Mouse (Mus musculus): ENCODE measurements around the gene Pcbp3. TPM values are rescaled to one million over a fixed set of nuclear protein-coding genes. Genes with fewer than 3 reads are reported as not detected.

The Pcbp3 gene
- polyA plus RNA-seq, 1 experiment from 2014 or later, result 6.9 TPM

- 81% methylated on average over 2 of the region's 2 CpGs for WGBS (ENCODE audit: insufficient replicate concordance)
Measured at GRCm38 (mm10) chr10:76831915-76832314, 129.8 kb downstream of the Pcbp3 start.

GRCm38 (mm10) chr10:76831151-76831550 lies 130.5 kb downstream of the Pcbp3 start:
- Histone ChIP-seq H3K36me3 (ENCODE audit: control insufficient read depth, insufficient read depth, low read length) (no peaks in the 10 kb centered on the region), H3K4me1 (ENCODE audit: control insufficient read depth, insufficient read depth, low read length) (no peaks in the 10 kb centered on the region), H3K4me2 (no peak overlapping the region), H3K9ac (ENCODE audit: low read depth, low read length) (no peak overlapping the region), H3K9me3 (replicated peaks; ENCODE audit: control insufficient read depth, low read length) (no peaks in the 10 kb centered on the region), H3K27ac (ENCODE audit: low read depth, low read length) (no peak overlapping the region), H3K4me3 (ENCODE audit: low read depth, low read length) (no peak overlapping the region), H3K27me3 (ENCODE audit: control insufficient read depth, insufficient read depth, low read length) (no peaks in the 10 kb centered on the region)
- ATAC-seq (replicated peaks; ENCODE audit: insufficient number of reproducible peaks, low FRiP score, low TSS enrichment), result no peak
- WGBS (ENCODE audit: insufficient replicate concordance), result 75% methylated on average over 1 of the region's 1 CpGs

More at GRCm38 (mm10) chr10:76831915-76832314, 129.8 kb downstream of the Pcbp3 start:
- no peak overlapping the region for H3K9ac ChIP-seq (ENCODE audit: low read depth, low read length)
- no peak overlapping the region for H3K4me3 ChIP-seq (ENCODE audit: low read depth, low read length)
- no peak overlapping the region for H3K4me2 ChIP-seq
- H3K9me3 ChIP-seq (replicated peaks; ENCODE audit: control insufficient read depth, low read length), result no peaks in the 10 kb centered on the region
- no peak for ATAC-seq (replicated peaks; ENCODE audit: insufficient number of reproducible peaks, low FRiP score, low TSS enrichment)
- no peak overlapping the region for H3K27ac ChIP-seq (ENCODE audit: low read depth, low read length)
- H3K27me3 ChIP-seq (ENCODE audit: control insufficient read depth, insufficient read depth, low read length), result no peaks in the 10 kb centered on the region
- H3K36me3 ChIP-seq (ENCODE audit: control insufficient read depth, insufficient read depth, low read length), result no peaks in the 10 kb centered on the region
- no peaks in the 10 kb centered on the region for H3K4me1 ChIP-seq (ENCODE audit: control insufficient read depth, insufficient read depth, low read length)

GRCm38 (mm10) chr10:76828936-76829335 lies 132.8 kb downstream of the Pcbp3 start:
- Histone ChIP-seq H3K4me3 (ENCODE audit: low read depth, low read length) (no peak overlapping the region), H3K9ac (ENCODE audit: low read depth, low read length) (no peak overlapping the region), H3K36me3 (ENCODE audit: control insufficient read depth, insufficient read depth, low read length) (no peaks in the 10 kb centered on the region), H3K9me3 (replicated peaks; ENCODE audit: control insufficient read depth, low read length) (no peaks in the 10 kb centered on the region), H3K4me2 (no peak overlapping the region), H3K4me1 (ENCODE audit: control insufficient read depth, insufficient read depth, low read length) (no peaks in the 10 kb centered on the region), H3K27ac (ENCODE audit: low read depth, low read length) (no peak overlapping the region), H3K27me3 (ENCODE audit: control insufficient read depth, insufficient read depth, low read length) (no peaks in the 10 kb centered on the region)
- WGBS (ENCODE audit: insufficient replicate concordance), result 93% methylated on average over 4 of the region's 4 CpGs
- no peak for ATAC-seq (replicated peaks; ENCODE audit: insufficient number of reproducible peaks, low FRiP score, low TSS enrichment)

- H3K36me3 ChIP-seq (ENCODE audit: control insufficient read depth, insufficient read depth, low read length), result no peaks in the 10 kb centered on the region
- H3K27ac ChIP-seq (ENCODE audit: low read depth, low read length), result no peak overlapping the region
- H3K9me3 ChIP-seq (replicated peaks; ENCODE audit: control insufficient read depth, low read length), result no peaks in the 10 kb centered on the region
- WGBS (ENCODE audit: insufficient replicate concordance), result 89% methylated on average over 8 of the region's 8 CpGs
- H3K4me2 ChIP-seq, result no peak overlapping the region
- no peak for ATAC-seq (replicated peaks; ENCODE audit: insufficient number of reproducible peaks, low FRiP score, low TSS enrichment)
- no peak overlapping the region for H3K4me3 ChIP-seq (ENCODE audit: low read depth, low read length)
- H3K4me1 ChIP-seq (ENCODE audit: control insufficient read depth, insufficient read depth, low read length), result no peaks in the 10 kb centered on the region
- H3K27me3 ChIP-seq (ENCODE audit: control insufficient read depth, insufficient read depth, low read length), result no peaks in the 10 kb centered on the region
- H3K9ac ChIP-seq (ENCODE audit: low read depth, low read length), result no peak overlapping the region
Measured at GRCm38 (mm10) chr10:76822698-76823097, 139.0 kb downstream of the Pcbp3 start.

- H3K36me3 ChIP-seq (ENCODE audit: control insufficient read depth, insufficient read depth, low read length), result no peaks in the 10 kb centered on the region
- H3K27ac ChIP-seq (ENCODE audit: low read depth, low read length), result no peak overlapping the region
- H3K4me1 ChIP-seq (ENCODE audit: control insufficient read depth, insufficient read depth, low read length), result no peaks in the 10 kb centered on the region
- no peak overlapping the region for H3K4me2 ChIP-seq
- no peak overlapping the region for H3K9ac ChIP-seq (ENCODE audit: low read depth, low read length)
- H3K4me3 ChIP-seq (ENCODE audit: low read depth, low read length), result no peak overlapping the region
- 61% methylated on average over 2 of the region's 2 CpGs for WGBS (ENCODE audit: insufficient replicate concordance)
- no peaks in the 10 kb centered on the region for H3K27me3 ChIP-seq (ENCODE audit: control insufficient read depth, insufficient read depth, low read length)
- no peaks in the 10 kb centered on the region for H3K9me3 ChIP-seq (replicated peaks; ENCODE audit: control insufficient read depth, low read length)
- no peak for ATAC-seq (replicated peaks; ENCODE audit: insufficient number of reproducible peaks, low FRiP score, low TSS enrichment)
Measured at GRCm38 (mm10) chr10:76819321-76819720, 142.4 kb downstream of the Pcbp3 start.

GRCm38 (mm10) chr10:76818337-76818736 lies 143.3 kb downstream of the Pcbp3 start:
- H3K4me1 ChIP-seq (ENCODE audit: control insufficient read depth, insufficient read depth, low read length), result no peaks in the 10 kb centered on the region
- H3K9me3 ChIP-seq (replicated peaks; ENCODE audit: control insufficient read depth, low read length), result no peaks in the 10 kb centered on the region
- H3K27me3 ChIP-seq (ENCODE audit: control insufficient read depth, insufficient read depth, low read length), result no peaks in the 10 kb centered on the region
- H3K4me2 ChIP-seq, result no peak overlapping the region
- no peak overlapping the region for H3K9ac ChIP-seq (ENCODE audit: low read depth, low read length)
- 91% methylated on average over 2 of the region's 2 CpGs for WGBS (ENCODE audit: insufficient replicate concordance)
- ATAC-seq (replicated peaks; ENCODE audit: insufficient number of reproducible peaks, low FRiP score, low TSS enrichment), result no peak
- no peaks in the 10 kb centered on the region for H3K36me3 ChIP-seq (ENCODE audit: control insufficient read depth, insufficient read depth, low read length)
- no peak overlapping the region for H3K27ac ChIP-seq (ENCODE audit: low read depth, low read length)
- no peak overlapping the region for H3K4me3 ChIP-seq (ENCODE audit: low read depth, low read length)

GRCm38 (mm10) chr10:76816930-76817329 lies 144.8 kb downstream of the Pcbp3 start:
- H3K4me3 ChIP-seq (ENCODE audit: low read depth, low read length), result no peak overlapping the region
- no peaks in the 10 kb centered on the region for H3K27me3 ChIP-seq (ENCODE audit: control insufficient read depth, insufficient read depth, low read length)
- no peak for ATAC-seq (replicated peaks; ENCODE audit: insufficient number of reproducible peaks, low FRiP score, low TSS enrichment)
- WGBS (ENCODE audit: insufficient replicate concordance), result 69% methylated on average over 1 of the region's 1 CpGs
- no peaks in the 10 kb centered on the region for H3K9me3 ChIP-seq (replicated peaks; ENCODE audit: control insufficient read depth, low read length)
- no peak overlapping the region for H3K27ac ChIP-seq (ENCODE audit: low read depth, low read length)
- no peaks in the 10 kb centered on the region for H3K36me3 ChIP-seq (ENCODE audit: control insufficient read depth, insufficient read depth, low read length)
- H3K4me2 ChIP-seq, result no peak overlapping the region
- no peak overlapping the region for H3K9ac ChIP-seq (ENCODE audit: low read depth, low read length)
- H3K4me1 ChIP-seq (ENCODE audit: control insufficient read depth, insufficient read depth, low read length), result no peaks in the 10 kb centered on the region

- Histone ChIP-seq H3K4me2 (no peak overlapping the region), H3K9ac (ENCODE audit: low read depth, low read length) (no peak overlapping the region), H3K36me3 (ENCODE audit: control insufficient read depth, insufficient read depth, low read length) (no peaks in the 10 kb centered on the region), H3K27me3 (ENCODE audit: control insufficient read depth, insufficient read depth, low read length) (no peaks in the 10 kb centered on the region), H3K4me3 (ENCODE audit: low read depth, low read length) (no peak overlapping the region), H3K4me1 (ENCODE audit: control insufficient read depth, insufficient read depth, low read length) (no peaks in the 10 kb centered on the region), H3K27ac (ENCODE audit: low read depth, low read length) (no peak overlapping the region), H3K9me3 (replicated peaks; ENCODE audit: control insufficient read depth, low read length) (no peaks in the 10 kb centered on the region)
- ATAC-seq (replicated peaks; ENCODE audit: insufficient number of reproducible peaks, low FRiP score, low TSS enrichment), result no peak
- WGBS (ENCODE audit: insufficient replicate concordance), result 56% methylated on average over 7 of the region's 7 CpGs
Measured at GRCm38 (mm10) chr10:76816436-76816835, 145.3 kb downstream of the Pcbp3 start.

GRCm38 (mm10) chr10:76815481-76815880 lies 146.2 kb downstream of the Pcbp3 start:
- Histone ChIP-seq H3K9ac (ENCODE audit: low read depth, low read length) (no peak overlapping the region), H3K27ac (ENCODE audit: low read depth, low read length) (no peak overlapping the region), H3K9me3 (replicated peaks; ENCODE audit: control insufficient read depth, low read length) (no peaks in the 10 kb centered on the region), H3K4me2 (no peak overlapping the region), H3K4me3 (ENCODE audit: low read depth, low read length) (no peak overlapping the region), H3K27me3 (ENCODE audit: control insufficient read depth, insufficient read depth, low read length) (no peaks in the 10 kb centered on the region), H3K36me3 (ENCODE audit: control insufficient read depth, insufficient read depth, low read length) (no peaks in the 10 kb centered on the region), H3K4me1 (ENCODE audit: control insufficient read depth, insufficient read depth, low read length) (peaks cover 3% of the 10 kb centered on the region; the same call in 1 of the 2 replicates)
- no peak for ATAC-seq (replicated peaks; ENCODE audit: insufficient number of reproducible peaks, low FRiP score, low TSS enrichment)
- WGBS (ENCODE audit: insufficient replicate concordance), result 71% methylated on average over 4 of the region's 4 CpGs

Measured in heart, embryonic 11.5 days (tissue).